Mouse (Mus musculus): ENCODE data around the gene Sgk2.
A peak's percentile ranks its signal among the peaks of the same experiment; 100 is the strongest.

The Sgk2 gene

GRCm38 (mm10) chr2:162991394-162992083 lies 4.4 kb downstream of the Sgk2 start:
- DNase-seq (ENCODE audit: low spot score in 2 of 2), result no peak

- no peak for DNase-seq (ENCODE audit: low spot score in 2 of 2)
Observed at GRCm38 (mm10) chr2:162992084-162992437, 4.9 kb downstream of the Sgk2 start.

GRCm38 (mm10) chr2:162993881-162994616 lies 6.9 kb downstream of the Sgk2 start:
- no peak for DNase-seq (ENCODE audit: low spot score in 2 of 2)

- DNase-seq (ENCODE audit: low spot score in 2 of 2), result peak; percentile 15 to 44
Observed at GRCm38 (mm10) chr2:162998528-162999230, 11.5 kb downstream of the Sgk2 start.

GRCm38 (mm10) chr2:162999744-163000143 lies 12.6 kb downstream of the Sgk2 start:
- DNase-seq (ENCODE audit: low spot score in 2 of 2), result no peak

GRCm38 (mm10) chr2:163001071-163001470 lies 13.9 kb downstream of the Sgk2 start:
- DNase-seq (ENCODE audit: low spot score in 2 of 2), result no peak

GRCm38 (mm10) chr2:163007299-163007698 lies 20.2 kb downstream of the Sgk2 start:
- DNase-seq (ENCODE audit: low spot score in 2 of 2), result no peak

- peak; percentile 87 to 90 for DNase-seq (ENCODE audit: low spot score in 2 of 2)
Observed at GRCm38 (mm10) chr2:163016916-163017743, 30.0 kb downstream of the Sgk2 start, which contains the start of gene Ift52. TSS of gene Ift52 (plus strand) at chr2:163017354.

- no peak for DNase-seq (ENCODE audit: low spot score in 2 of 2)
Observed at GRCm38 (mm10) chr2:163031289-163031688, 44.2 kb downstream of the Sgk2 start.

- DNase-seq (ENCODE audit: low spot score in 2 of 2), result no peak
Observed at GRCm38 (mm10) chr2:163031757-163032156, 44.6 kb downstream of the Sgk2 start.

GRCm38 (mm10) chr2:163032622-163033021 lies 45.5 kb downstream of the Sgk2 start:
- no peak for DNase-seq (ENCODE audit: low spot score in 2 of 2)

GRCm38 (mm10) chr2:163039940-163040339 lies 52.8 kb downstream of the Sgk2 start:
- DNase-seq (ENCODE audit: low spot score in 2 of 2), result no peak

- peak; percentile 13 to 35 for DNase-seq (ENCODE audit: low spot score in 2 of 2)
Observed at GRCm38 (mm10) chr2:163048125-163048524, 61.0 kb downstream of the Sgk2 start.

GRCm38 (mm10) chr2:163049116-163049515 lies 62.0 kb downstream of the Sgk2 start:
- no peak for DNase-seq (ENCODE audit: low spot score in 2 of 2)

GRCm38 (mm10) chr2:163051691-163052090 lies 64.6 kb downstream of the Sgk2 start:
- no peak for DNase-seq (ENCODE audit: low spot score in 2 of 2)

- no peak for DNase-seq (ENCODE audit: low spot score in 2 of 2)
Observed at GRCm38 (mm10) chr2:163052101-163052500, 65.0 kb downstream of the Sgk2 start.

- DNase-seq (ENCODE audit: low spot score in 2 of 2), result no peak
Observed at GRCm38 (mm10) chr2:163052826-163053225, 65.7 kb downstream of the Sgk2 start.

- DNase-seq (ENCODE audit: low spot score in 2 of 2), result peak; percentile 90
Observed at GRCm38 (mm10) chr2:163054335-163054840, 67.3 kb downstream of the Sgk2 start, which contains the start of gene Mybl2. TSS of gene Mybl2 (plus strand) at chr2:163054687.

- DNase-seq (ENCODE audit: low spot score in 2 of 2), result no peak
Observed at GRCm38 (mm10) chr2:163054891-163055494, 67.9 kb downstream of the Sgk2 start.

GRCm38 (mm10) chr2:163055715-163056114 lies 68.6 kb downstream of the Sgk2 start:
- DNase-seq (ENCODE audit: low spot score in 2 of 2), result no peak

- no peak for DNase-seq (ENCODE audit: low spot score in 2 of 2)
Observed at GRCm38 (mm10) chr2:163056584-163056983, 69.5 kb downstream of the Sgk2 start.

Measured in heart, adult 9 months (tissue).